Mouse (Mus musculus): ENCODE measurements around the gene Fam170b.
A peak's percentile ranks its signal among the peaks of the same experiment; 100 is the strongest.

Fam170b gene

DNA sequence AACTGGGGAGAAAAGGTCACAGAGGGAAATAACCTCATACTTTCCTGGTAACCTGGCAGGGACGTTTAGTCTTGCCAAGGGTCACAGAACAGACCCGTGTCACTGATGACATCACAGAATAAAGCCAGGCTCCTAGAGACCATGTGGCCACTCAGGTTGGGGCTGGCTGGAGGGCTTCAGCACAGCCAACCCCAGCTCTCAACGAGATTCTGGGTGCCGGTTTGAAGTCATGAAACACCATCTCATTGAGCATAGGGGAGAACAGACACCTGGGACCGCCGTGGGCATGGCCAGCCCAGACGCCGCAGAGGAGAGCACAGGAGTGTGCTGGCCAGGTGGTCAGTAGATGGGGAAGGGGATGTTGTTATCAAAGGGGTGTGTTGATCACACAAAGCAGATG lies at the start of gene Fam170b:
Gene Fam170b (plus strand): TSS at position 116 of the 400 bp plus-strand sequence.
- no peak for DNase-seq

DNA sequence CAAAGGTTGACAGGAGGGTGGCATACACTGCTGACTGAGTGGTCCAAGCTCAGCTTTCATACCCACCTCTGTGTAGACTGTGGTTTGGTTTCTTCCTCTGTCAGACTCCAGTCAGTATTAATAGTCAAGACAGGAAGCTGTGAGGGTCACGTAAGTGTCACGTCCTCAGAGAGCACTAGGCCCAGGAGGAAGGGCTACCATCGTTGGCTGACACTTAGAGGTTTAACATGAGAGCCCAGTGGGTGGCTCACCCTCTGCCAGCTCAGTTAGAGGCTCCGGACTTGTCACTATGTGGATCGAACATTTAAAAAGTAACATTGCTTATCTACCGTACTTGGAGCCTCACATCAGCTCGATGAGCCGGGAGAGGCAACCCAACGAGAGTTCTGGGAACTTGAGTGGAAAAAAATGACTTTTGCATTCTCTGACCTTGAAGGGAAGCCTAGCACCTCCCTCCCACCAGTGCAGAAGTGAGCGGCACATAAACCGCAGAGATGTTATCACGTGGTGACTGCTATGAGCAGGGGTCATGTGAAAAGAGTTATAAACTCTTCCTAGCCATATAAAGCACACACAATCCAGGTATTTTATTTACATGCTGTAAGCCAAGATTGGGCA lies 49.5 kb upstream of the Fam170b start:
- no peak for DNase-seq

DNA sequence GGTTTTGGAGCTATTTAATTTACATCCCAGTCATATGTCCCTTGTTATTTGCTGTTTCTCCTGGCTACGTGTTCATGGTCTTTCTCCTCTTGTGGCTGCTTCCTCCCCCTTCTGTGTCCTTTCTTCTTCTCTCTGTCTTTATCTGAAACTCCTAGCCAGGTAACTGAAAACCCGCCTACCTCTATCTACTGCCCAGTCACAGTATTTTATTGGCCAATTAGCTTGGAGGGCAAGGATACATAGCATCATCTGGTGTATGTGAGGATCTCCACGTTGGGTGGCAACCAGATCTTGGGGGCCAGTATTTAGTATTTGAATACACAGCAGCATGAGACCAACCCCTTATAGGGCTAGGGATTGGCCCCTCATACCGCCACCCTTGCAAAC lies 49.0 kb upstream of the Fam170b start:
- no peak for DNase-seq

DNA sequence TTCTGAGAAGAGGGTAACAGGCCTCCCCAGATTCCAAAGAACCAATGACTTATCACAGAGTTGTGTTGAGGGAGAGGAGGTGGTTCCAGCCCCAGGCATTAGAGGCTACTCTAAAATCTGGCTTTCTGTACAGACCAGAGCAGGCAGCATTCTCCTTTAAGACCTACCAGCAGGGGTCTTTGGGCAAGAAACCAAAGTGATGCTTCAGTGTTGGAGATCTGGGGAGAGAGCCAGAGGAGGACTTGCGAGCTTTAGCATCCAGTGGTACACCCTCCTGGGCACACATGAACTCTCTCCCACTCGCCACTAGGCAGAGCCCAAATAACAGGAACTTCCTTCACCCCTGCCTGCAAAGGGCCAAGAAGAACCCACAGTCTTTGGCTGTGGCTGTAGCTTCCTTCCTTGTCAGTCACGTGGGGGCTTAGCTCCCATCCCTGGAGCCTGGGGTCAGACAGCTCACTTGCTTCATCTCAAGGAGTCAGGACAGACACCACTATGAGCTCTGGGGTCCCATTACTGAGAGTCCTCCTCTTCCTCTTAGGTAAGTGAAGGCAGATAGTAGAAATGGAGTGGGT lies 48.1 kb upstream of the Fam170b start, which contains the start of gene Tmem273:
Gene Tmem273 (plus strand): TSS at position 408 of the 575 bp plus-strand sequence.
- DNase-seq = no peak

DNA sequence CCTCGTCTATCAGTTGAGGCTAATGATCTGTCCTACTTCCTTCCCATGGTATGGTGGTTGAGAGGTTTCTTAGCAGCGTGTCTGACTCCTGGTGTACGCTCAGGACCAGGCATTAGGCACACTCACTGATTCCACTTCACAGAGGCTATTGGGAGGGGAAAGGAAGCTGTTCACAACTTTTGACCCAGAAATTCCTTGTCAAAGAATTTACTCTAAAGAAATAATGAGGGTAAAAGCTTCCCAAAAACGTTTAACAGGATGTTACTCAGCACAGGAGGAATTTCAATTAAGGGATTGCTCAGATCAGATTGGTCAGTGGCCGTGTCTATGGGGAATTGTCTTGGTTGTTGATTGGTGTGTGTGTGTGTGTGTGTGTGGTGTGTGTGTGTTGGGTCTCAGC lies 46.1 kb upstream of the Fam170b start:
- no peak for DNase-seq

DNA sequence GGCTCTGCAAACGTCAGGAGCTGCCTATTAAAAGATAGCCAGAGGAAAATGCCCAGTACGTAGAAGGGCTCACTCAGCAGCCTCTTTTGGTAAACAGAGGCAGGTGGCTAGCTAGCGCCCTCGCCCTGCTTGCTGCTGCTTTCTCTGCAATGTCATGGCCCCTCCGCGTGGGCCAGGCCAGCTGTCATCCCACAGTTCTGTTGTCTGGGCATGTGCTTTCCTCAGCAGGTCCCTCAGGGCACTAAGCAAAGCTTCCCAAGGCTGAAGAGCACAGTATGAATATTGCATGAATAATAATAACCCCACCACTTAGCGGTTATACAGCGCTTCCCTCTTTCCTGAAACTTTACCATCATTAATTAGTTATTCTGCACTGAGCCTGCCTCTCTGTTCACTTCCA lies 37.4 kb upstream of the Fam170b start:
- DNase-seq = no peak

DNA sequence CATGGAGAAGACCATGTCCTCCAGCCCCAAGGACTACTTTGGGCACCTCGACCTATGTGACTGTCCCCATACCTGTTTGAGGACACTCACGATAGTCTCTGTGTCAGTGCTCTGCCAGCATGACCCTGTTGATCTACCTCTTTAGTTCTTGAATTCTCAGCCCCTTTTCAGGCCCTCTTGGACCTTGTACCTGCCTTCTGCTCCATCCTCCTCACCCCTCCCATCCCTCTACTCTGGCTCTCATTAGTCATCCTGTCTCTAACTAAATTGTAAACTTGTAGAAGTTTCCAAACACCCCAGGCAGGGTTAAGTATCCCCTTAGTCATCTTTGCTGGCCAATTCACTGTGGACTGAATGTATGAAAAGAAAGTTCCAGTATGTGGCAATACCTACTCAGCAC lies 36.0 kb upstream of the Fam170b start:
- no peak for DNase-seq

DNA sequence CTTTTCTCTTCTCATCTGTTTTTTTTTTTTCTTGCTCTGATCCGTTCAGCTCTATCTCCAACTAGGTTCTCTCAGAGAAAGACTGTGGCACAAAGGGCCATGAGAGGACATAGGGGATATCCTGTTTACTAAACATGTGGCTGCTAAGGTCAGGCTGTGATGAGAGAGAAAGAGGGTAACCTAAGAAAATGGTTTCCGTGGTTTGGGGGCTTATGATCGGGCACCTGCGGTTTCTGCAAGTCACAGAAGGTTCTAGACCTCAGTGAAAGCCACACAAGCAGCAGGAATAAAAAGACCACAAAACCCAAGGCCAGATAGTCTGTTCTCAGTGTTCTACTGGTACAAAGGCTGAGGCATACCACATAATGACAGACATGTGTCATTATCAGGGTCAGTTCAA lies 35.4 kb upstream of the Fam170b start:
- no peak for DNase-seq

DNA sequence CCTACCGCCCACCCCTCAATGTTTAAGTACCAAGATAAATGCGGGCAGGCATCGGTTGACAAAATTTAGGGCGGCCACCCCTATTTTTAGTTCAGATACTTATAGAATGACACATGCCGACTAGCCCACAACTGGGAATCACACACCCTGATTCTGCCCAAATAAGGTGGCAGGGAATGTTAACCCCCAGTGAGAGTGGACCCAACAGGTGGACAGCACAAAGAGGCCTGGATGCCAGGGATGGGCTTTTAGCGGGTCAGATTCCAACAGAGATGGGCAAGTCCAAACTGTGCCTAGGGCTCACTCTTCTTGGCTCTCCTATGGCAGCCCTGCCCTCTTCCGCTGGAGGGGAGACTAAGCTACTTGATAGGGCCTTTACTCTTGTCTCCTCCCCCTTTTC lies 33.7 kb upstream of the Fam170b start:
- no peak for DNase-seq

DNA sequence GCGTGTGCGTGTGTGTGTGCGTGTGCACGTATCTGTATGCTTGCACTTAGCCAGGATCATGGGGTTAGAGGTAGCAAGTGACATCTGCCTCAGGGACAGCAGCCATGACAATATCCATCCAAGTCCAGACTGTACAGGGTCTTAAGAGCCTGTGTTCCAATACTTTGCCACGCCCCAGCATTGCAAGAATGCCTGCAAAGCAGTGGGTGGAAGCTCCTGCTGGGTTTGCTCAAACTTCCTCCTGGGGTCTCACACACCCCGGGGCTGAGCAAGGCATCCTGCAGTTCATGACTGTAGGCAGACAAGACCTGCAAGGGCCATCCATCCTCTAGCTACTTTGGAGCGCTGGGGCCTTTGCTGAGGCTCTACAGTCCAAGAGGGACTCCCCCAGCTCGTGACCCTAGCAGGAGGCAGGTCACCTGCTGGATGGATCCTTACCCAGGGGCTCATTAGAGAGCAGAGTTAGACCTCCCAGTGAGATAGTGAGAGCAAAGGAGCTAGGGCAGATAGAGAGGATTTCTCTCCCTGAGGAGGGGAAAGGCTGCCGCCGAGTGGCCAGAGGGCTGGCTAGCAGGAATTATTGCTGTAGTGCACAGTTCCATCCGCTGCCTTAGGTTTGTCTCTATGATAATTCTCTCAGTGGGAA lies 32.6 kb upstream of the Fam170b start:
- peak in 1 of 2 experiments; percentile 29 for DNase-seq

DNA sequence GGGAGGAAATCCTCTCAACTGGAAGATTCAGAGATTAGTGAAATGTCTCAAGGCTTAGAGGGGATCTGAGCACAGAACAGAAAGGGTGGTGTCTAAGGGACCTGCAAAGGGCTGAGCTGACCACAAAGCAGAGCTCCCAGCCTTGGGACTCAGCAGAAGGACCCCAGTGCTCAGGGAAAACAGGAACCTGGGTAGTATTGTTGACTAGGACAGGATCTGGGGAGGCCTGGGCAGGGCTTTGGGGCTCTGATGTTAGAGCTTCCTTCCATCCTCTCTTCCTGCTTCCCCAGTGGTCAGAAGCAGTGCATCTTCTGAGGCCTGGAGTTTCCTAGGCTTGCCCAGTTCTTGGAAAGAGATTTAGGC lies 32.1 kb upstream of the Fam170b start:
- no peak for DNase-seq

DNA sequence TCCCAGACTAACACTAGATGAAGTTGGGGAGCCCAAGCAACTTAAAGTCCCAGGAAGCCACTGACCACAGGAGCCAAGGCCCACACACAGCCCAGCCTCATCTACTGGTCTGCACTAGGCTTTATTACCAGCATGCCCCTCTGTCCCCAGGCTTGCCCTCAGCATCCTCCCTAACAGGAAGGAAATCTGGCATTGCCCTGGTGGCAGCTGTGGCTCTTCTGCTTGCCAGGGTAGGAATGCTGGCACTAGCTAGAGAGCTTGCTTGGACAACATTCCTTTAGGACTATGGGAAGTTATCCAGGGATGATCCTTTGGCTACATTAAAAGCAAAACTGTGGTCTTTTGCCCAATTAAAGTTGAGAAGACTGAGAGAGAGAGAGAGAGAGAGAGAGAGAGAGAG lies 23.7 kb upstream of the Fam170b start:
- DNase-seq = no peak

DNA sequence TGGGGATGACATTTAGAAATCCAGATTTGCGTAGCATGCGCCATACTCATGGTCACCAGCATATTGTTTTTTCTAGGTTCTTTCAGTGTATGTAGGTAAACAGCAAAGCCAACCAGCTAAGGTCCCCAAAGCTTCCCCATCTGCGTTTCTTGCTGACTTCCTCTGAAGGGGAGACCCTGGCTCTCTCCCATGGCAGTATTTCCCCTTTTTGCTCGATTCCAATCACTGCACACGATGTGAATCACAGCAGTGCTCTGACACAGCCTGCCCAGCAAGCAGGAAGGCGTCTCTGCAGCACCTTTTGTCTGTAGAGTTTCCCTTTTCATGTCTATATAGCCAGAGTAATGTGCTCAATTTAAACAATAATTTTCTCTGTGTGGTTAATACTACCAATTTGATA lies 21.3 kb upstream of the Fam170b start:
- DNase-seq = no peak

DNA sequence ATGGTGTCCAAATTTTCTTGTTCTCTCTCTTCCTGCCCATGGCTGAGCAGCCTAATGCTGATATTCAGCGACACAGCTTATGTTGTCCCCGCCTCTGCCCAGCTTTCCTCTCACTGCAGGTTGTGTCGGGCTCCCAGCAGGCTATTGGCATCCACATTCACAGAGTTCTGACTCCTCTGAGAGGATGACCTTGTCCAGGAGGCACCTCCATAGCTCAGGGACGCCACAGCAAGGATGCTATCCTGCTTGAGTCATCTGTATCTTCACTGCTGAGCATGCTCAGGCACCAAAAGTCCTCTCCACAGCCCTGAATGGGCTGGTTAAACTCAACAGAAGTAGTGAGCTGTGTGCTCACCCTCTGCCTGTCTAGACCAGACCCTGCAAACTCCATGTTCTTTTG lies 18.8 kb upstream of the Fam170b start:
- DNase-seq = no peak

DNA sequence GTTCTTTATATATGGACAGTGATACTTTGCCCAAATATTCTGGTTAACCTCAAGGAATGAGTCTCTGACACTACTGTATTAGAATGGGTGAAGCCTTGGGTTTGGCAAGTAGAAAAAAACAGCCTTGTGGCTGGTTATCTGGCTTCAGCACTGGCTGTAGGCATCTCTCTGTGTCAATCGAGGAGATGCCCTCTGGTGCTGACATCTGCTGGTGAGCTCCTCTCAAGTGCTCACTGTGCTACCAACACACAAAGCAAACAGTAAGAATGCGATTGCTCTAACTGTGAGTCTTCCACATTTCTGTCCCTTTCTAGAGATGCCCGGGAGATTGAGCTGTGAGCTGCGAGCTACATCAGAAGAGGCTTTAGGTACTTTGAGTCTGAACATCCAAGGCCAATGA lies 17.2 kb upstream of the Fam170b start:
- no peak for DNase-seq

DNA sequence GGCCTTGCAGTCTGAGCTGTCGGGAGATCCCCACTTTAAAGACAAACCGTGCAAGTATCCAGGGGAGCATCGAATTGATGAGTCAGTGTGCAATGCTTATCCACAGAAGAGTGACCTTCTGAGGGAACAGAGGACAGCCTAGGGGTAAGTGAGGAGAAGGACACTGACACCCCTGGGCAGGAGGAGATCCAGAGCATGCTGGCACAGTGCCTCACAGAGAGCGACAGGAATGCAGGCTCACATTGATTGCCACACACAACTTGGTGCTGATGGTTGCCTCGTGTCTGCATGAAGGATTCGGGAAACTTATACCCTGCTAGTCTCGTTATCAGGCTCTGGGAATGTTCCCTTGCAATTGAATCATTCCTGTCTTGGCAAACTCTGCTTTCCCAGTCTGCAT lies 16.5 kb upstream of the Fam170b start:
- no peak for DNase-seq

DNA sequence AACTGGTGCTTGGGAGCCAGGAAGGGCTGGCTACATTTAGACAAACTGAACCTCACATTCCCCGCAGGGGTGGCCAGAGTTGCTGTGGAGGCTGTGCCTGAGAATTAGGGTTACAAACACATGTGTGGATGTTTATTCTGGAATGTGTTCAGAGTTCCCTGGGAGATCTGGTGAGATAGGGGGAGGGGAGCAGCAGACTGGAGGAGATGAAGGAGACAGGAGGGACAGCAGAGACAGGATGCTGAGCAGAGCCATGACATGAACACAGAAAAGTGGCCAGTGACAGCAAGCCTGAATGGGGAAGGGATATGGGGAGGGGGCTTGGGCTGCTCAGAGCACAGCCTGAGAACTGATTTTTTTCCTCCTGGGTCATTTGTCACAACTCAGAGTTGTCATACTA lies 14.5 kb upstream of the Fam170b start:
- peak; percentile 24 to 46 for DNase-seq

DNA sequence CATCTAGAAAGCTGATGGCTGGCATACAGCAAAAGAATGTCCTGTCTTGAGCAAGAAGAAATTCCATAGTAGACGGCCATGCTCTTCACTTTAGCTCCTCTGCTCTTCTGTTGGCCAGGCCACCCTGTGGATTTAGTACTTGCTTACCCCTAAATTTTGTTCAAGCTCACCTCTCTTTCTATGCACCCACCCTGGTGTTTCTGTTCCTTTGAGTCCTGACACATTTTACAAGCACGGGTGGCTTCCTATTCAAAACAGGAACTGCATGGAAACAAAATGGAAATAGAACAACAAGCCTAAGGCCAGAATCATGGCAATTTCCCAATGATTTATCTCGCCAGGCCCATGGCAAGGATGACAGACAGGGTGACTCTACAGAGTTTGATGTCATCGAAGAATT lies 10.9 kb upstream of the Fam170b start:
- DNase-seq = no peak

DNA sequence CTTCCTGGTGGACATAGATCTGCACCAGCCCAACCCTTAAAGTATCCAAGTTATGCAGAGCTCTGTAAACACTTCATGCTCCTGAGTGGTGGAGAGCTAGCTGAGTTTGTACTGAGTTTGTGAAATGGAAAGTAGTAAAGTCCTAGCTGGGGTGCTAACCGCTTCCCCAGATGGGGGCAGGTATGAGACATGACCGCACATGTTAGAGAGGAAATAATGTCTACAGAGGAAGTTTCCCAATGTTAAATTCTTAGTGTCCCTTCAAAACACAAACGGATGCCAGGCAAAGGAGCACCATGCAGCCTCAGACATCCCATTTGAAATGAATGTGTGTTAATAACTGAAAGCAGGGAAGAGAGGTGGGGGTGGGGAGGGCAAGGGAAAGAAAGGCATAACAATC lies 9.9 kb upstream of the Fam170b start:
- DNase-seq = no peak

DNA sequence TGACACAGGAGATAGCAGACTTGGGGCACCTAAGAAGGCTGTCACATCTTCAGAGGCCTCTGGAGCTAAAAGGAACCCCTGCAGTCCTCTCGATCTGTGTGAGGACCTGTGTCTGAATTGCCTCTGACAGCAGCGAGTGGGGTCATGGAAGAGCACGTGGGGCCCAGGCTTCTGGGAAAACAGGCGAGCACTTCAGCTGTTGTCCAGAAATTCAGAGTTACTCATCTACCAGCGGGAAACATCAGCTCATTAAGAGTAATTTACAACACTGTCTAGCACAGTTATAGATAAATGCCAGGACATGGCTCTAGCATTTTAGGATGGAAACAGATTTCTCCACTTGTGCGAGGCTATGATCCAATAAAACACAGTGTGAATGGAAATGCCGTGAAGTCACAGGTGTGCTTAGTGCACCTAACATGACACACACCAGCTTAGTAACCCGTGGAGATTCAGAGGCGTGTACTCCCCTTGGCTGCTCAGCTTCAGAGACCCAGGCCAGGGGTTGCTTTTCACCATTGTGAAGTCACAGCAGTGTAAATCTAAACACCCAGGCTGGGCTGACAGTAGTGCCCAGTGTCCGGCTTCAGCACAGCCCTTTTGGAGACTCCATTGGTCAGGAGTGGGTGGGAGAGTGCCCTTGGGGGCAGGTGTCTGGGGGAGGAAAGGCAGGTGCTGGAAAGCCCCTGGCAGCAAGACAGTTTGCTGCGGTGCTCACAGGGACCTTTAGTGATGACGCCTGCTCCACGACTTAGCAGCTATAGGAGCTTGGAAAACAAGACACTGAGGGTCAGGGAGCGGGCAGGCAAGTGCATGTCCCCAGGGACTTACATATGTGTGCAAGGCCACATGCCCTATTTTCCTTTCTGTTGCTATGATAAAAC lies 9.3 kb upstream of the Fam170b start:
- DNase-seq = peak in 1 of 2 experiments; percentile 45

DNA sequence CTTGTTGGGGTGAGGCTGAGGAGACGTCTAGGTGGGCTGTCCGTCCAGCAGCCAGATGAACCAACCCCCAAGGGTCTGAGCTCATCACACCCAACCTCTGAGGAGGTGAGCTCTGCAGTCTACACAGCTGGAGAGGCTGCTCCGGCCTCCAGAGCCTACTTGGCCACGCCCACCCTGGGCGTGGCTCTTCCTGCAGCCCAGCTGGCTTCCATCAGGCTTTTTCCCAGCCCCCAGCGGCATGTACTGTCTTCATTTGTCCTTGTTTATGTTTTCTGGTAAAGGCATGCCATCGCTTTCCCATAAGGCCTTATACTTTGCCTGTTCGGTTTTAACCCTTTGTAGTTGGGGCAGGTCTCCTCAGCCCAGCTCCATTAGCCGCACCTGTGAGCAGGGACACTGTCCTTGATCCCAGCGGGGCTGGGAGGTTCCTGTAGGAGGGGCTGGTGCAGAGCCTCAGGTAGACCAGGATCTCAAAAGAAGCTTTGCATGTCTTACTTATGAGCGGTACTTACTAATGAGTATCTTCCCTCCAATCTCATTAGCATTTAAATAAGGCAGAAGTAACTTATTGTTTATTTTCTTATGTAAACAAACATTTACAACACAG lies 8.2 kb upstream of the Fam170b start:
- peak; percentile 69 to 77 for DNase-seq

DNA sequence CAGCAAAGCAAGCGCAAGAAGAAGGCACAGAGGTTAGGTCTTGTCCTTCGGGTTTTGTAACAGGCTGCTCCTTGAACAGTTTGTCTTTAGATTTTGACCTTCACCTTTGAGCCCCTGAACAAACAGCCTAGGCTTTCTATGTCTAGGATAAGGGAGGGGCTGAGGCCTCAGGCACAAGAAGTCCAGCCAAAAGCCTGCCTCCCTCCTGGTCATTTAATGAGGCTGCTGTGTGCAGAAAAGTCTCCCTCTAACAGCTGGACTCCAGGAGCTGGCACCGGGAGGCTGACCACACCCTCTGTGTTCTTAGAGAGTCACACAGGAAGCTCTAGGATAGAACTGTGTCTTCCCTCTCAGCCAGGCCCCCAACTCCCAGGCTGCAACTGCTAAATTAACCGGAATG lies 6.6 kb upstream of the Fam170b start:
- peak; percentile 11 to 76 for DNase-seq

DNA sequence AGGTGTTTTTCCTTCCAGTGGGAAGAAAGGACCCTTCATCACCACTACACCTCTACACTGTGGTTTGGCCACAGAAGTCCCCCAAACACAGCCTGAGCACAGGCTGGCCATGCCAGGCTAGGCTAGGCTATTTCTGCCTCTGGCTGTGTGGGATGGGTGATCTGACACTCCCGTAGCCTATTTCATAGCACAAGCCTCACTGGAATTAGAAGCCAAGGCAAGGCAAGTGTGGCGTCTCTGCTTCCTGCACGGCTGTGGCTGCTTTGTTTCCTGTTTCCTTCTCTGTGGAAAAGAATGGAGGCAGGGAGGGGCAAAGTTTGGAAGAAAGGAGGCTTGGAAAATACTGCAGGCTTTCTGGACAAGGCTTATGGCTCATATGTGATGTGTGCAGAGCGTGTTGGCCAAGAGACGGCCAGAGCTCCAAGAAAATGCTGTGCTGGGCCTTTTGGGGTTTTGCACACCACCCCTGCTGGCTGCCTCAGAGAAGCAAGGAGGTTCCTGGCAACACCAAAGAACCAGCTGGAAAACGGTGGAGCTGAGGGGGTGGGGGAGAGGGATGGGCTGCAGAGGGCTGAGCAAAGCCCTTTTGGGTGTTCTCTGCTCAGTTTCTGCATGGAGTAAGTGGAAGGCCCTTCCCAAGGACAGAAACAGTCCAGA lies 5.6 kb upstream of the Fam170b start:
- peak; percentile 20 to 55 for DNase-seq
